Mouse (Mus musculus): ENCODE results near the gene Gabpb2.

The Gabpb2 gene

GRCm38 (mm10) chr3:95174011-95174592 lies 43.6 kb downstream of the Gabpb2 start:
- Histone ChIP-seq H3K36me3 (ENCODE audit: insufficient read depth, low read length) (peaks cover 31% of the 10 kb centered on the region), H3K4me3 (replicated peaks; ENCODE audit: low read length) (peak overlapping the region; percentile 75), H3K9me3 (ENCODE audit: low read length) (no peaks in the 10 kb centered on the region), H3K27me3 (ENCODE audit: insufficient read depth, low read length) (peaks cover 46% of the 10 kb centered on the region), H3K4me1 (replicated peaks; ENCODE audit: low read depth, low read length) (peaks cover 44% of the 10 kb centered on the region)
- no peak for TF ChIP-seq NANOG (IDR thresholded peaks at IDR 0.05; ENCODE audit: borderline replicate concordance, low read length)
- no peak for TF ChIP-seq POU5F1 (IDR thresholded peaks at IDR 0.05; ENCODE audit: borderline replicate concordance, low read length)
- TF ChIP-seq CTCF (conservative IDR thresholded peaks at IDR 0.05; ENCODE audit: low read length): peak; percentile 94

GRCm38 (mm10) chr3:95173256-95173949 lies 44.3 kb downstream of the Gabpb2 start:
- Histone ChIP-seq H3K27me3 (ENCODE audit: insufficient read depth, low read length) (peaks cover 46% of the 10 kb centered on the region), H3K36me3 (ENCODE audit: insufficient read depth, low read length) (peaks cover 38% of the 10 kb centered on the region), H3K4me3 (replicated peaks; ENCODE audit: low read length) (peak overlapping the region; percentile 75), H3K9me3 (ENCODE audit: low read length) (no peaks in the 10 kb centered on the region), H3K4me1 (replicated peaks; ENCODE audit: low read depth, low read length) (peaks cover 44% of the 10 kb centered on the region)
- TF ChIP-seq NANOG (IDR thresholded peaks at IDR 0.05; ENCODE audit: borderline replicate concordance, low read length) (no peak), CTCF (conservative IDR thresholded peaks at IDR 0.05; ENCODE audit: low read length) (no peak), POU5F1 (IDR thresholded peaks at IDR 0.05; ENCODE audit: borderline replicate concordance, low read length) (no peak)

DNA sequence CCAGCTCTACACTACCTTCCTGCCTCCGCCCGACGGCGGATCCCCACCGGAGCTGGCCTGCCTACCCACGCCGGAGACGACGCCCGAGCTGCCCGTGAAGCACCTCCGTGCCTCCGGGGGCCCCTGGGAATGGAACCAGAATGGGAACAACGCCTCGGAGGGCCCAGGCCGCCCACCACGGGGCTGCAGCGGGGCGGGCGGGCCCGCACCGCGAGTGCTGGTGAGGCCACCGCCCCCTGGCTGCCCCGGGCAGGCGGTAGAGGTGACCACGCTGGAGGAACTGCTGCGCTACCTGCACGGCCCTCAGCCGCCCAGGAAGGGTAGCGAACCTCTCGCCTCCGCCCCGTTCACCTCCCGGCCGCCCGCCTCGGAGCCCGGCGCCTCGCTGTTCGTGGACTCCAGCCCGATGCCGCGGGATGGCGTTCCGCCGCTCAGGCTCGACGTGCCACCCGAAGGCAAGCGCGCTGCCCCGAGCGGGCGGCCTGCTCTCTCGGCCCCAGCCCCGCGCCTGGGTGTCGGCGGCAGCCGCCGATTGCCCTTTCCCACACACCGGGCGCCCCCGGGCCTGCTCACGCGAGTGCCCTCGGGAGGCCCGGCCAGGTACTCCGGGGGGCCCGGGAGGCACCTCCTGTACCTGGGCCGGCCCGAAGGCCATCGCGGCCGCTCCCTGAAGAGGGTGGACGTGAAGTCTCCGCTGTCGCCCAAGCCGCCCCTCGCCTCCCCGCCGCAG lies 45.0 kb downstream of the Gabpb2 start:
- Histone ChIP-seq H3K9me3 (ENCODE audit: low read length) (no peaks in the 10 kb centered on the region), H3K36me3 (ENCODE audit: insufficient read depth, low read length) (peaks cover 44% of the 10 kb centered on the region), H3K27me3 (ENCODE audit: insufficient read depth, low read length) (peaks cover 46% of the 10 kb centered on the region), H3K4me1 (replicated peaks; ENCODE audit: low read depth, low read length) (peaks cover 43% of the 10 kb centered on the region), H3K4me3 (replicated peaks; ENCODE audit: low read length) (peak overlapping the region; percentile 75)
- TF ChIP-seq CTCF (conservative IDR thresholded peaks at IDR 0.05; ENCODE audit: low read length): no peak
- no peak for TF ChIP-seq NANOG (IDR thresholded peaks at IDR 0.05; ENCODE audit: borderline replicate concordance, low read length)
- no peak for TF ChIP-seq POU5F1 (IDR thresholded peaks at IDR 0.05; ENCODE audit: borderline replicate concordance, low read length)

DNA sequence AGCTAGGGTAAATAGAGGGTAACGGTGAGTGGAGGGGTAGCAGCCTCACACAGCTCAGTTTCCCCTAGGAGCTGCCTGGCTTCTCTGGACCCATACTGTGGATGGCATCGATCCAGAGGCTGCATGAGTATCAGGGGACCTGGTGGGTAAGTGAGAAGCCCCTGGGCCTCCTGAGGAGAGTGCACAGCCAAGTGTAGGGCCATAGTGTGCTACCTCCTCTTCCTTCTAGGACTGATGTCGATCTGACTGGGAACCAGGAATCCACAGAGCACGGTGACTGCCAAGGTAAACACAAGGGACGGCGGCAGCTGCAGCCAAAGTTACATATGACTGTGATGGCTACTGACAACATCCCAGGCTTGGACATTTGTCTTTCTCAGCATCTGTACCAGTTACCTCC lies 46.6 kb downstream of the Gabpb2 start:
- H3K27me3 ChIP-seq (ENCODE audit: insufficient read depth, low read length): peaks cover 46% of the 10 kb centered on the region
- TF ChIP-seq POU5F1 (IDR thresholded peaks at IDR 0.05; ENCODE audit: borderline replicate concordance, low read length) (no peak), CTCF (conservative IDR thresholded peaks at IDR 0.05; ENCODE audit: low read length) (no peak), NANOG (IDR thresholded peaks at IDR 0.05; ENCODE audit: borderline replicate concordance, low read length) (no peak)
- H3K9me3 ChIP-seq (ENCODE audit: low read length): no peaks in the 10 kb centered on the region
- peaks cover 40% of the 10 kb centered on the region for H3K4me1 ChIP-seq (replicated peaks; ENCODE audit: low read depth, low read length)
- no peak overlapping the region for H3K4me3 ChIP-seq (replicated peaks; ENCODE audit: low read length)
- peaks cover 58% of the 10 kb centered on the region for H3K36me3 ChIP-seq (ENCODE audit: insufficient read depth, low read length)

DNA sequence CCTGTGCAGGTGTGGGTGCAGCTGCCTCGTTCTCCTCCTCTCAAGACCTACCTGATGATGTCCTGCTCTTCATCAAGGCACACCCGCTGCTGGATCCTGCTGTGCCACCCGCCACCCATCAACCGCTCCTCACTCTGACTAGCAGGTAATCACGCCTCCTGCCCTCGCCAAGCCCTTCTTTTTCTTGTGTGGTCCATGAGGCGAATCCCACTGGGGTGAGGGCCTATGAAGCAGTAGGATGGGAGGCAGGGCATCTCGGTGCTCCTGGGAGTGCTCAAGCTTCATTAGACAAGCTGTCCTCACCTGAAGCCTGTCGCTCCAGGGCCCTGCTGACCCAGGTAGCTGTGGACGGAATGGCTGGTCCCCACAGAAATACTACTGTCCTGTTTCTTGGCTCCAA lies 47.7 kb downstream of the Gabpb2 start:
- Histone ChIP-seq H3K4me3 (replicated peaks; ENCODE audit: low read length) (no peak overlapping the region), H3K27me3 (ENCODE audit: insufficient read depth, low read length) (peaks cover 44% of the 10 kb centered on the region), H3K9me3 (ENCODE audit: low read length) (no peaks in the 10 kb centered on the region), H3K4me1 (replicated peaks; ENCODE audit: low read depth, low read length) (peaks cover 34% of the 10 kb centered on the region), H3K36me3 (ENCODE audit: insufficient read depth, low read length) (peaks cover 68% of the 10 kb centered on the region)
- no peak for TF ChIP-seq NANOG (IDR thresholded peaks at IDR 0.05; ENCODE audit: borderline replicate concordance, low read length)
- no peak for TF ChIP-seq CTCF (conservative IDR thresholded peaks at IDR 0.05; ENCODE audit: low read length)
- TF ChIP-seq POU5F1 (IDR thresholded peaks at IDR 0.05; ENCODE audit: borderline replicate concordance, low read length): no peak

DNA sequence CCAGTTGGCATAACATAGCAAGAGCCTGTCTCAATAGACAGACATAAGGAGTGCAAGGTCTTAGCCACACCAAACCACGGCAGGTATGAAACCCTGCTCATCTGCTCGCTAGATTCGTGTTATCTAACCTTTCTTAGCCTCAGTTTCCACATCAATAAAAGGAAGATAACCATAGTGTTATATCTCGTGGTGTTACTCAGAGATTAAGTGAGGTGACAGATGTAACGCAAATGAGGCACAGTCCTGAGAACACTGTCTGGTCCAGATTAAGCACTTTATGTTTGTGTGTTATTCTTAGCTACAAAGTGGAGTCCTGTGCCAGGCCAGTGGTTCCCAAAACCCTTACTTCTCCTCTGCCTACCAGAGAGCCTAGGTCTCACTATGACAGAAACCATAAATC lies 52.9 kb downstream of the Gabpb2 start:
- Histone ChIP-seq H3K4me3 (replicated peaks; ENCODE audit: low read length) (no peak overlapping the region), H3K27me3 (ENCODE audit: insufficient read depth, low read length) (peaks cover 9% of the 10 kb centered on the region), H3K9me3 (ENCODE audit: low read length) (no peaks in the 10 kb centered on the region), H3K36me3 (ENCODE audit: insufficient read depth, low read length) (peaks cover 51% of the 10 kb centered on the region), H3K4me1 (replicated peaks; ENCODE audit: low read depth, low read length) (peaks cover 63% of the 10 kb centered on the region)
- TF ChIP-seq CTCF (conservative IDR thresholded peaks at IDR 0.05; ENCODE audit: low read length) (no peak), POU5F1 (IDR thresholded peaks at IDR 0.05; ENCODE audit: borderline replicate concordance, low read length) (no peak), NANOG (IDR thresholded peaks at IDR 0.05; ENCODE audit: borderline replicate concordance, low read length) (no peak)

DNA sequence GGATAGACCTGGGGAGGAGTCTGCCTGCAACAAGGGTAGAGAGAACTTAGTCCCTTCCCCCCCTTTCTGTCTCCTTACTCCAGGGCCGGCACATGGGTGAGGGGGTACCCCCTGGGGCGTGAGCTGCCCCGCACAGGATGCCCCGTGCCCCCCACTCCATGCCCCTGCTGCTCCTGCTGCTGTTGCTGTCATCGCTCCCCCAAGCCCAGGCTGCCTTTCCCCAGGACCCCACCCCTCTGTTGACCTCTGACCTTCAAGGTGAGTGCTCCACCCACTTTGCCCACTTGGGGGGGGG lies 53.5 kb downstream of the Gabpb2 start:
- H3K27me3 ChIP-seq (ENCODE audit: insufficient read depth, low read length): peaks cover 15% of the 10 kb centered on the region
- H3K36me3 ChIP-seq (ENCODE audit: insufficient read depth, low read length): peaks cover 45% of the 10 kb centered on the region
- peak overlapping the region; percentile 87 for H3K4me3 ChIP-seq (replicated peaks; ENCODE audit: low read length)
- no peaks in the 10 kb centered on the region for H3K9me3 ChIP-seq (ENCODE audit: low read length)
- H3K4me1 ChIP-seq (replicated peaks; ENCODE audit: low read depth, low read length): peaks cover 69% of the 10 kb centered on the region
- no peak for TF ChIP-seq POU5F1 (IDR thresholded peaks at IDR 0.05; ENCODE audit: borderline replicate concordance, low read length)
- TF ChIP-seq NANOG (IDR thresholded peaks at IDR 0.05; ENCODE audit: borderline replicate concordance, low read length): no peak
- no peak for TF ChIP-seq CTCF (conservative IDR thresholded peaks at IDR 0.05; ENCODE audit: low read length)

DNA sequence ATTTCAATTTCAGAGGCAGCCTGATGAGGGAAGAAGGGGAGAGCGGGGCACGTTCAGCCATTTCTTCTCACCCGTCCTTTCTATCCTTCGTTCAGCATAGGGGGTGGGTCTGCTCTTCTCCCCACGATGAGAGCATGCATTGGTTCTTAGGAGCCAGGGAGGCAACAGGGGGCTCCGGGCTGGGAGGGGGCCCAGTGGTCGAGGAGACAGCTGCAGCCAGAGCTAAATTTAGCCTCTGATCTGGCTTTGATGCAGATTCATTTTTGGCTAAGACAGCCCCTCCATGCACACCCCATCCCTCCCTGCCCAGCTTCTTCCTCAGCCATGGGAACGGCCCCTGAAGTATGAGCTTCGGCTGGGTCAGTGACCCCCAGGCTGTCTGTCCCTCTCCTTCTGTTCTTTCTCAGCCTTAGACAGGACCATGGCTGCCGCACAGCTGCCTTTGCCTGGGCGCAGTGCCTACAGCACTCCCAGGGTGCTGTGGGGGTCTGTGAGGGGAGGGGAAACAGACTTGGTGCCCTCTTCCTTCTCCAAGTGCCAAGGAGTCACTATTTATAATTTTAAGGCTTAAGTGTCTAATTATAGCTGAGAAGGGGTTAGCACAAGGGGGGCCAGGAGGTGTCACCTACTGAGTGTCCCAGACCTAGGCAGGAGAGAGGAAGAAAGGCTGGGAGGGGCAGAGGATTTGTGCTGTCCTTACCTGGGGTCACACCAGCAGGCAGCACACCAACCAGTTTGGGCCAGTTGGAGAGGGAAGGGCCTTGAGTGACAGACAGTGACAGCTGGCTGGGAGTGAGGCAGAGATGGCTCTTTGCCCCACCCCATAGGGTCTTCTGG lies 54.1 kb downstream of the Gabpb2 start:
- Histone ChIP-seq H3K4me1 (replicated peaks; ENCODE audit: low read depth, low read length) (peaks cover 71% of the 10 kb centered on the region), H3K9me3 (ENCODE audit: low read length) (no peaks in the 10 kb centered on the region), H3K4me3 (replicated peaks; ENCODE audit: low read length) (peak overlapping the region; percentile 87), H3K27me3 (ENCODE audit: insufficient read depth, low read length) (peaks cover 20% of the 10 kb centered on the region), H3K36me3 (ENCODE audit: insufficient read depth, low read length) (peaks cover 39% of the 10 kb centered on the region)
- TF ChIP-seq NANOG (IDR thresholded peaks at IDR 0.05; ENCODE audit: borderline replicate concordance, low read length) (no peak), POU5F1 (IDR thresholded peaks at IDR 0.05; ENCODE audit: borderline replicate concordance, low read length) (no peak), CTCF (conservative IDR thresholded peaks at IDR 0.05; ENCODE audit: low read length) (no peak)

All from E14TG2a.4 (cell line).